Comparison of ENCODE assay signal across 16 mouse cellular contexts in the genomic region with DNA sequence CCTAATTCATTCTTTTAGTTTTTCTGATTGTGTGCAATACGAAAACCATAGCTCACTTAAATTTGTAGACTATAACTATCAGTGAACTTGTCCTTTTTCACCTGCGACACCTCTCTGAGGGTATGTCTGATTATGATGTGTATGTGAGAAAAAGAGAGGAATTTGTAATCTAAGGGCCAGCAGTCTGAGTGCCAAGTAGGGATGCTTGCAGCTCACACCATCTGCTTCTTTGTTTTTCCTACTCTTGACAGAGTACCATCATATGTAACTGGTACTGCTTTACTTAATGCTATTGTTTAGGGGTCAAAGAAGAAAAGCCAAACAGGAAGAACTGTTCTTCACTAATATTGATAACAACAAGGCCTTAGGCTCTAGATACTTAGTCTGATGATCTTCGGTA.
A peak's percentile ranks its signal among the peaks of the same experiment; 100 is the strongest.
DNase-seq lines count a peak whose midpoint lies in the region; ATAC-seq lines count a peak whose summit lies in the region.
"Had no signal": no experiment of that assay in that cellular context is flagged by ENCODE, and none has a peak within 500 bp of the region (broad histone marks: within the 10 kb centered on the region; RNA-seq: fewer than 3 reads in every experiment).

No protein-coding gene starts in this region.

- ATAC-seq in cerebellum, adult (ENCODE audit: insufficient number of reproducible peaks, low FRiP score, low TSS enrichment): peak; percentile 91
- 0 out of 2 replicates have a peak, but pooled peaks have one; percentile 44 for ATAC-seq in frontal cortex, adult (ENCODE audit: low TSS enrichment)
- ATAC-seq: activated CD4-positive, CD25-positive, alpha-beta regulatory T cell, adult 4 months; CD4-positive, CD25-positive, alpha-beta regulatory T cell, adult 4 months; forebrain, embryonic 14.5 days; forebrain, embryonic 16.5 days; Patski had no signal

- no peak for DNase-seq in cerebellum, adult 8-10 months
- DNase-seq in cerebellum, adult 9-10 months: peak; percentile 50
- DNase-seq in cerebellum, adult 11 months: no peak
- DNase-seq in frontal cortex, postnatal 36 days (ENCODE audit: low spot score in 2 of 2): no peak
- DNase-seq: adrenal gland, adult 8-10 months; adrenal gland, postnatal 14 days; adrenal gland, postnatal 36 days; B cell, adult 2 months; embryo, embryonic 11 days had no signal
